Mouse (Mus musculus): ENCODE results near the gene Abca15. TPM values are rescaled to one million over a fixed set of nuclear protein-coding genes. Genes with fewer than 3 reads are reported as not detected.
A peak's percentile ranks its signal among the peaks of the same experiment; 100 is the strongest.
"Not testable (repeated sequence)": the region's sequence is repeated elsewhere in the genome, so short reads cannot be mapped to it uniquely, and the experiment has no call there.

Abca15 gene
- not detected for total RNA-seq (2021)
- long read RNA-seq, experiment 1, result 0 reads
- long read RNA-seq, experiment 2, result 0 reads

GRCm38 (mm10) chr7:120328087-120328793, at the start of gene Abca15:
Gene Abca15, plus strand, starts transcription at chr7:120328670.
- peak; percentile 23 to 29 for DNase-seq

GRCm38 (mm10) chr7:120285286-120285685, 43.2 kb upstream of the Abca15 start:
- DNase-seq, result peak; percentile 51 to 58

DNA sequence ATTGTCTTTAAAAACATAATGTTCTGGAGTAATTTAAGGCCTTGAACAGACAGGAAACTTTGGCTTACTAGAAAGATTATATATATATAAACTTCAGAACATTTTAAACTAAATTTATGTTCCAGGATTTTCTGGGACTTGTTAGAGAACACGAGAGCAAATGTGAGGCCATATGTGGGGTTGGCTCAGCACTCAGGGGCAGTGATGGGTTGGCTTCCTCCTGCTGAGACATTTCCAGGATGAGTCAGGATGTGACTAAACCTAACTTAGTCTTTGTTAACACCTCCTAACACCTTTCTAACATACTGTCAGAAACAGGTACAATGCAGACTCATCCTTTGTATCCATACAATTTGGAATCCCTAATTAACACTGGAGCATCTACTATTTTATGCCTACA, 12.4 kb upstream of the Abca15 start:
- no peak for DNase-seq

DNA sequence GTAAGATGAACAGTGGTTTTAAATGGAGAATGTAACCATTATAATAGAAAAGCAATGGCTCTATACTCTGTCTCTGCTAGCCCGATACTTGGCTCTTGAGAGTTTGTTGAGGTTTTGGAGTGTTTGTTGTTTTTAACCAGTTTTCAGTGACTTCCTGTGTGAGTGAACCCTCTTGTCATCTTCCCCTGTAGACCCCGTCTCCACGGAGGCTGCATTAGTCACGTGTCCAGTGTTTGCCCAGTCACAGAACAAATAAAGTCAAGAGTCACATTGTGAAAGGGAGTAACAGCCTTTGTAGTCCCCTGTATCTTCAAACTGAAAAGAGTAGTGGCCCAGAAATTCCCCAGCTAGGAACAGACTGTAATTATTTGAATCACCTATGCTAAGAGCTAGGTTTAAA, 5.5 kb upstream of the Abca15 start:
- DNase-seq, result no peak

GRCm38 (mm10) chr7:120325911-120326310, 2.6 kb upstream of the Abca15 start:
- DNase-seq, result not testable (repeated sequence)

DNA sequence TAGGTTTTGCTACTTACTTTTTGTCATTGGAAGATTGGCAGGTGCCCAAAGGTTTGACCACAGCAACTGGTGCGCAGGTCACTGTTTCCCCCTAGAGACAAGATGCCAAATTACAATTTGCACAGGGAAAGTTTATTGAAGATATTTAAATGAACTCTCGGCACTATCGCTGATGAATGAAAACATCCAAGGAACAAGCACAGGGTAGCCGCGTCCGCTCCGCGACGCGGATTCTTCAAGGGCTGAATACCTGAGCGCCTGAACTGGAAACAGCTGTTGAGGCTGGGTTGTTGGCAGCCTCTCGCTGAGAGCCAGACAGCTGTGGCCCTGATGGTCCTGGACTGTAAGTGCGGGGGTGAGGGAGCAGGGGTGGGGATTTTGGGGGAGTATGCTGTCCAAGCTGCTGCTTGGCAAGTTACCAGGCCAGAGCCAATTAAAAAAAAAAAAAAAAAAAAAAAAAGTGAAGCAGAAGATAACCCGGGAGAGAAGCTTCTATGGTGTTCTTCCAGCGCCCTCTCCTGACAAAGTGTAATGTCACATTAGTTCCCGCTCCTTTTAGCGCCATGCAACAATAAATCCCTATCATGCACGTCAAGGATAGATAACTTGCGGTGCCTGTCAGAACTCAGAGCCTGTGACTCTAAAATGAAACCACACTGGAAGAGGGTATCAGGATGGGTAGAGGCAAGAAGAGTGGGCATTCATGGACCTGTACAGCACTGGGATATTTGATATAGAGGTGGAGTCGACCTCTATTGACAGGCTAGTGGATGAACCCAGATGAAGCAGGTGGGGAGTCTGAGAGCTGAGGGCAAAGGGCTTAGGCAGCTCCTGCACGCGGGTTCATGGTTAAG, 1.0 kb upstream of the Abca15 start:
- DNase-seq, result peak; percentile 1 to 40

- DNase-seq, result peak; percentile 2 to 3
Observed at GRCm38 (mm10) chr7:120361159-120361558, 32.7 kb downstream of the Abca15 start.

DNA sequence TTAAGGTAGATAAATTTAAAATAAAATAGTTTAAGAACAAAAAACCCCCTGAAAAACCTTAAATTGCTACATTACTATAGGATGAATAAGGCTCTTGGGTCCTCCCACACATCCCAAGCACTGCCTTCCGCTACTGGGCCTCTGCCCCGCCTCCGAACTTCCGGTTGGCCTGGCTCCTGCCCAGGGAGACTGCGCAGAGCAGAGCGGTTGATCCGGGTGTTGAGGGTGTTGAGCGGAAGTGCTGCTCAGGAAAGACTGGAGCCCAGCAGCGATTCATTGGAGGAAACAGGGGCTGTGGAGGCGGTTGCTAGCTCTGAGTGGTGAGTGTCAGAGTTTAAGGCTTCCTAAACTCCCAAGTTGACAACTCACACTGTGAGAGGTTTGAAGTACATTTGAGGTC, 81.0 kb downstream of the Abca15 start, which contains the start of gene Abca16:
Gene Abca16 (plus strand): TSS at position 201 of the 400 bp plus-strand sequence.
- DNase-seq, result no peak

GRCm38 (mm10) chr7:120412391-120412790, 83.9 kb downstream of the Abca15 start:
- no peak for DNase-seq

GRCm38 (mm10) chr7:120426625-120427024, 98.2 kb downstream of the Abca15 start:
- peak in 1 of 2 experiments; percentile 5 for DNase-seq

GRCm38 (mm10) chr7:120431464-120431863, 103.0 kb downstream of the Abca15 start:
- DNase-seq, result no peak

Other genes with a start within 250 kb of the Abca15 start
- under 1 TPM; 0.16 to 0.20 TPM for gene Dnah3, start 233.4 kb upstream of the Abca15 start, total RNA-seq (2021)
- 10 to 100 TPM; 94.4 to 98.7 TPM for gene Tmem159, start 226.3 kb upstream of the Abca15 start, total RNA-seq (2021)
- gene Zp2, start 183.4 kb upstream of the Abca15 start, total RNA-seq (2021), result not detected
- gene Anks4b, start 154.8 kb upstream of the Abca15 start, total RNA-seq (2021), result under 1 TPM; 0.16 to 0.63 TPM
- gene Crym, start 126.6 kb upstream of the Abca15 start, total RNA-seq (2021), result 10 to 100 TPM in 1 of 2 experiments, 1 to 10 TPM in 1; 2.6 to 21.3 TPM
- not detected for gene Abca14, start 124.7 kb upstream of the Abca15 start, total RNA-seq (2021)
- gene Abca16, start 81.0 kb downstream of the Abca15 start, total RNA-seq (2021), result not detected

Data from adrenal gland, postnatal 36 days (tissue).